Mouse (Mus musculus): ENCODE measurements at regions not wholly inside any gene's neighbourhood (a gene's known extent, or its start where the extent isn't known, plus 50 kb on each side); places are given as distances from the start of the nearest gene placed in this dataset.

DNA sequence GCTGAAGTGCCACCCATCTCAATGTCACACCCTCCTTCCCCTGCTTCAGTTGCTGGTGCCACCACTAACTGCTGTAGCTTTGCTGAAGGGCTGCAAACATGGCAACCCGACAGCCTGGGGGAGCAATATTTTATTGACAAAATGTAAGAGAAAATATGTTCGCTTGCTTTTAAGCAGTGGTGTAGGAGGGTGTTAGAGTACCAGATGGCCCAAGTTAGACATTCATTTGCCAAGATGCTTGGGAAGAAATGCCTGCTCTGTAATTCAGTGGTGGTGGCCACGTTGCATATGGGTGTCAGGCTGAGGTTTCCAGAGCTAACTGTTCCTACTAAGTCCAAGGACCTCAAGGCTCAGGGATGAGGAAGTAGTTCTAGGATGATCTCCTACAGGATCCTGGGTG is 488.3 kb downstream of the Tox3 start:
- Histone ChIP-seq H3K4me3 (ENCODE audit: insufficient read depth, low read length) (no peak overlapping the region), H3K27ac (ENCODE audit: insufficient read depth, low read length) (no peak overlapping the region), H3K4me1 (ENCODE audit: control insufficient read depth, insufficient read depth, low read length) (no peaks in the 10 kb centered on the region)
- TF ChIP-seq CTCF (IDR thresholded peaks at IDR 0.05; ENCODE audit: borderline replicate concordance, insufficient read depth, low read length) (no peak), POLR2A (IDR thresholded peaks at IDR 0.05; ENCODE audit: low read depth, low read length) (no peak)

DNA sequence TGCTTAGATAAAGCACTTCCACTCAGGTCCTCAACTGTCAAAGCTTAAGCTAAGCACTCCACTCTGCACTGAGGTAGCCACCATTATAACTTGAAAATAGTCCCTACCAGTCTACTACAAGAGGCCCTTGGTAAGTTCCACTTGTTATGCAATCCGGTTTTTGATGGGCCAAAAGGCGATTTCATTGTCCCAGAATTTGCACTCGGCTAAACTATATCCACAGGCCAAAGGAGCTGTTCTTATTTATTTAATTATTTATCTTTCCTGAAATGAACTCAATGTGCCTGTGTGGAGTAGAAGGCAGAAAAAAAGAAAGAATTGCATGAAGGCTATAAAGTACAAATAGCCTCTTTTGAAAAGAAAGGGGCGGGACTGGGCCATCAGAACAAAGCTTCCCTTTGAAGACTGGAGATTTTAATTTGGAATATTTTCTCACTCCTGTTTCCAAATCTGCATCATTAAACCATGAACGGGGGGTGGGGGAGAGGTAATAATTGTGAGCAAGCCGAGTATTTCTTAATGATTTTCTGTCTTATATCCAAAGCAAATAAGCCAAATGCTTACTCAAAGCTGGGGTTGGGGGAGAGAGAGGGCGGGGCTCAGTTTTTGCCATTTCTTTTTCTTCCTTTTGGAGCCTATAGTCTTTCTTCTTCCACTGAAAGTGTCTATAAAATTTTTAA is 489.3 kb downstream of the Tox3 start:
- Histone ChIP-seq H3K27ac (ENCODE audit: insufficient read depth, low read length) (no peak overlapping the region), H3K4me3 (ENCODE audit: insufficient read depth, low read length) (no peak overlapping the region), H3K4me1 (ENCODE audit: control insufficient read depth, insufficient read depth, low read length) (no peaks in the 10 kb centered on the region)
- TF ChIP-seq CTCF (IDR thresholded peaks at IDR 0.05; ENCODE audit: borderline replicate concordance, insufficient read depth, low read length) (no peak), POLR2A (IDR thresholded peaks at IDR 0.05; ENCODE audit: low read depth, low read length) (no peak)

DNA sequence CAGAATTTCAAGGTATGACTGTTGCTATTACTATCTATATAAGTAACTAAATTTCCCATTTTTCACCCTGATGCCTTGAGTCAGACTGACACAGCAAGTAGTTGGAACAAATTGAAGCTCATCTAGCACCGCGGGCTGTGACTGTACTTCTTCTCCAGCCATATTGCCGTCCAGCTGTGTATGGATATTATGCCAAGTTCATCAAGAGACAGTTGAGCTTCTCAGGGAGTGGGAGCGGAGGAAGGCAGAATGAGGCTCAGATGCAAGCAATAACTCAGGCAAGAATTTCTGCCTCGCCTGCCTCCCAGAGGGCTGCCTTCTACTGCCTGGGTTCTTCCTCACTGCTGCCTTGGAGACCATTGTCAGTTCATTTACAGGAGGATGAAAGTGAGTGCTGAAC is 492.6 kb downstream of the Tox3 start:
- H3K4me1 ChIP-seq (ENCODE audit: control insufficient read depth, insufficient read depth, low read length) = no peaks in the 10 kb centered on the region
- no peak for TF ChIP-seq POLR2A (IDR thresholded peaks at IDR 0.05; ENCODE audit: low read depth, low read length)
- TF ChIP-seq CTCF (IDR thresholded peaks at IDR 0.05; ENCODE audit: borderline replicate concordance, insufficient read depth, low read length) = no peak

DNA sequence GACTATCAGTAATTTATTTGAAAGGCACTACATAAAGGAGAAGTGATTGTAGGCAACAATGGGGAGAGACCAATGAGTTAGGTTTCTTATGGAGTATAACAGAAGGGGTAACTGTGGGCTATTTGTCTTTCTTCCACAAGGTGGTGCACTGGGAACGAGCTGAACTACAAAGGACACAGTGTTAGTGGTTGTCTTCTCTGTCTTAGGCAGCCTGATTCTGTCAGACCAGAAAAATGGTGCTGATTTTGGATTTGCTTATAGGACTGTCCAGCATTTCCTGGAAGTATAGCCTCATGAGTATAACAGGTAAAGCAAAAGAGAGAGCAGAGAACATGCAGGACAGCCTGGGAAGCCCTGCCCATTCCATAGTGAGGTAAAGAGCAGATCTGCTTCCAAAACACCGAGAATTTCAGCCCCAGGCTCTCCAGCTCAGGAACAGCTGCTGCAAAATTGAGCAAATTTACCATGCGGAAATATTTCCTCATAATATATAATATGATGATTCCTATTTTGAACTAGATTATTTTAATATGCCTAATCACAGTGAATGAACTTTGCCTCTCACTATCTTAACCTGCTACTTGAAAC is 497.8 kb downstream of the Tox3 start:
- TF ChIP-seq POLR2A (IDR thresholded peaks at IDR 0.05; ENCODE audit: low read depth, low read length) = no peak
- peak; percentile 4; the same call in 1 of the 2 replicates for TF ChIP-seq CTCF (IDR thresholded peaks at IDR 0.05; ENCODE audit: borderline replicate concordance, insufficient read depth, low read length)
- Histone ChIP-seq H3K4me1 (ENCODE audit: control insufficient read depth, insufficient read depth, low read length) (no peaks in the 10 kb centered on the region), H3K4me3 (ENCODE audit: insufficient read depth, low read length) (no peak overlapping the region), H3K27ac (ENCODE audit: insufficient read depth, low read length) (no peak overlapping the region)

More for the DNA sequence above, 492.6 kb downstream of the Tox3 start:
- Histone ChIP-seq H3K4me3 (ENCODE audit: insufficient read depth, low read length) (no peak overlapping the region), H3K27ac (ENCODE audit: insufficient read depth, low read length) (no peak overlapping the region)

DNA sequence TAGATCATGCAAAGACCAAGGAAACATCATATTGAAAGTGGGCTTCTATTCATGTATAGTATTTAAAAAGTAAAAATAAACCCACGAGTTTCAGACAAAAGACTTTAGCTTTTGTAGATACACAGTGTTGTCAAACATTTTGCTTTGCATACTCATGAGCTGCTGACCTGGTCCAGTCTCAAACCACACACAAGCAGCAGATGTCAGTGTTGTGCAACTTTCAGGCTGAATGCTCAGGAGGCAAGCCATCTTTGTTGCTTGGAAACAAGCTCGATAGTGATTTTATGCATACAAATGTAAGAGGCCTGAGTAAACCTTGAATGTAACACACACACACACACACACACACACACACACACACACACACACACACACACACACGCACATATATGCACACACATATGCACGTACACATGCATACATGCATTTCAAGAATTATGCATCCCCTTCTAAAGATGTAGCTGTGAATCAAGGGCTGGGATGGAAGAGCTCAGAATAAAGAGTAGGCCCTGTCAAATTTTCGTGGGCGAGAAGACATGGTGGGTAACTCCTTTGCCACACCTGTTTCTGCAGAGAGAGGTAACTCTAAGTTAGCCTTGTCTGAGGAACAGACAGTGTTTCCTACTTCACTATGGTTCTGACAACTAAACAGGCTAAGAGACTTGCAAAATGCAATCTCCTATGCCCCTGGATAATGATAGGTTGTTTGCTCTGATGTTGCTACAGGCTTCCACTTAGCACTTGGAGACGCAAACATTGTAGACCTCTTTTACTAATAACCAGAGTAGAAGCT is 498.5 kb downstream of the Tox3 start:
- Histone ChIP-seq H3K4me1 (ENCODE audit: control insufficient read depth, insufficient read depth, low read length) (no peaks in the 10 kb centered on the region), H3K27ac (ENCODE audit: insufficient read depth, low read length) (no peak overlapping the region), H3K4me3 (ENCODE audit: insufficient read depth, low read length) (no peak overlapping the region)
- no peak for TF ChIP-seq POLR2A (IDR thresholded peaks at IDR 0.05; ENCODE audit: low read depth, low read length)
- TF ChIP-seq CTCF (IDR thresholded peaks at IDR 0.05; ENCODE audit: borderline replicate concordance, insufficient read depth, low read length) = peak; percentile 45; the same call in 1 of the 2 replicates

DNA sequence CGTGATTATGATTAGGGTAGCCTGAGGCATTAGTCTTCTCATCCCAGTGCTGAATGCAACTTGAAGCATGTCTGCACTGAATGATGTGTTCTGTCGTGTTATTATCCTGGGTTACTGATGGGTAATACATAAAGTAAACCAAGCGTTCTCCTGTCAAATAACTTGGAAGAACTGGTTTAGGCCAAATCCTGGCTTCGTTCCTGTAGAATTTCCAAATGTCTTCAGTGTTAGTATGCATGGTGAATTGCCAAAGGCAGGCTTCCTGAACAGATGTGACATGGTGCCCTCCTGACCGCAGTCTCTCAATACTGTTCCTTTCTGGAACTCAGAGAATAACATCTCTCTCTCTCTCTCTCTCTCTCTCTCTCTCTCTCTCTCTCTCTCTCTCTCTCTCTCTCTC is 509.6 kb downstream of the Tox3 start:
- TF ChIP-seq POLR2A (IDR thresholded peaks at IDR 0.05; ENCODE audit: low read depth, low read length) (no peak), CTCF (IDR thresholded peaks at IDR 0.05; ENCODE audit: borderline replicate concordance, insufficient read depth, low read length) (no peak)
- no peak overlapping the region for H3K4me3 ChIP-seq (ENCODE audit: insufficient read depth, low read length)
- no peaks in the 10 kb centered on the region for H3K4me1 ChIP-seq (ENCODE audit: control insufficient read depth, insufficient read depth, low read length)

DNA sequence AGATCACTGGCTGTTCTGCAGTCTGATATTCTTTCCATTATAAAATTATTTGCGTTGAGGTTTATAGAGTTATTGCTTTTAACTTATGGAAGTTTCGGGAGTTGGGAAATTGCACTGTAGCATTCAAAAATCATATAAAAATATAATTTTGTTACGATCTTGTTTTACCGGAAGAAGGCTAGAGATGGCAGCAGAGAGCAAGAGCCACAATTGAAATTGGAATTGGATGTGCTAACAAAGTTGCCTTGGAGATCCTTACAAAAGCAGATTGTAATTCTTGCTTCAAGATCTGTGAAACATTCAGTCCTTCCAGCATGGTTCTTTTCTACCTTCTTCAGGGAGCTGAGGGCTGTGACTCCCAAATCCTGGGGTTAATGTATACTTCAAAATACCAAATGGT is 514.4 kb downstream of the Tox3 start:
- TF ChIP-seq POLR2A (IDR thresholded peaks at IDR 0.05; ENCODE audit: low read depth, low read length) = no peak
- no peak for TF ChIP-seq CTCF (IDR thresholded peaks at IDR 0.05; ENCODE audit: borderline replicate concordance, insufficient read depth, low read length)
- H3K4me3 ChIP-seq (ENCODE audit: insufficient read depth, low read length) = no peak overlapping the region
- H3K4me1 ChIP-seq (ENCODE audit: control insufficient read depth, insufficient read depth, low read length) = no peaks in the 10 kb centered on the region
- H3K27ac ChIP-seq (ENCODE audit: insufficient read depth, low read length) = no peak overlapping the region

More for the DNA sequence above, 509.6 kb downstream of the Tox3 start:
- H3K27ac ChIP-seq (ENCODE audit: insufficient read depth, low read length) = no peak overlapping the region

DNA sequence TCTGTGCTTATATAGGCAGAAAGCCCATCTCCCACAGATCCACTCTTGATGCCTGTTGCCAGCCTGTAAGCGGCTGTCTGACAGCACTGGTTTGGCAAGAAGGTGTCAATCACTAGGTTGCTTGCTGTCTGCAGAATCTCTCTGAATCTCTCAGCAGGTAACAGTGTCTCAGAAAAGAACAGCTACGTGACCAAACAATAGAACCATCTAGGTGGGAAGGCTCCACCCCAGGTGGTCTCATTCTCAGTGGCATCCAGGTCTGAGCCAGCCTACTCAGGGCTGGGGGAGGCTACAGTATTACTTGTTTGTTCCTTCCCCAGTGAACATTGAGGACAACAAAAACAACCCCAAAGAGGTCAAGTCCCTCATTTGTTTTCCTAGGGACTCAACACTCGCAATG is 523.6 kb downstream of the Tox3 start:
- H3K4me3 ChIP-seq (ENCODE audit: insufficient read depth, low read length) = no peak overlapping the region
- TF ChIP-seq POLR2A (IDR thresholded peaks at IDR 0.05; ENCODE audit: low read depth, low read length) (no peak), CTCF (IDR thresholded peaks at IDR 0.05; ENCODE audit: borderline replicate concordance, insufficient read depth, low read length) (no peak)
- no peaks in the 10 kb centered on the region for H3K4me1 ChIP-seq (ENCODE audit: control insufficient read depth, insufficient read depth, low read length)
- no peak overlapping the region for H3K27ac ChIP-seq (ENCODE audit: insufficient read depth, low read length)

DNA sequence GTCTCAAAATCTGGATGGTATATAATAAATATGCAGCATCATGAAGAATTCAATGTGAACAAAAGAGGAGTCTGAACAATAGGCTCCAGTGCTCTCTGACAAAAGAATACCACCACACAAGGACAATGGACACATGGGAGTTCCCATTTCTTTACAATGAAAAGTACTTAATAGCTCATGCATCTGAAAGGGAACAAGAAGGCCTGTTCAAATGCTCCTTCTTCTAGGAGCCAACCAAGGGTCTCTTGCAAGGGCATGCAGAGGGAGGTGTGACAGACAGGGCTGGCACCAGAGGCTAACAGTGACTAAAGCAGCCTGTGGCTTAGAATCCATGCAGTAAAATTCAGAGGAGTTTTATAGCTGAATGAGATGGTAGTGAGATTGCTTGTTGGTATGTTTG is 524.5 kb downstream of the Tox3 start:
- no peak overlapping the region for H3K4me3 ChIP-seq (ENCODE audit: insufficient read depth, low read length)
- no peak overlapping the region for H3K27ac ChIP-seq (ENCODE audit: insufficient read depth, low read length)
- no peaks in the 10 kb centered on the region for H3K4me1 ChIP-seq (ENCODE audit: control insufficient read depth, insufficient read depth, low read length)
- TF ChIP-seq CTCF (IDR thresholded peaks at IDR 0.05; ENCODE audit: borderline replicate concordance, insufficient read depth, low read length) (no peak), POLR2A (IDR thresholded peaks at IDR 0.05; ENCODE audit: low read depth, low read length) (no peak)
